Mouse (Mus musculus) right cerebral cortex, postnatal 25 days (tissue): Measurements from ENCODE around the gene Adamts17.

Experiments
- DNase-seq: peaks from one replicate; pipeline ENCODE4 v3.0.0; 2022

Adamts17 gene

DNA sequence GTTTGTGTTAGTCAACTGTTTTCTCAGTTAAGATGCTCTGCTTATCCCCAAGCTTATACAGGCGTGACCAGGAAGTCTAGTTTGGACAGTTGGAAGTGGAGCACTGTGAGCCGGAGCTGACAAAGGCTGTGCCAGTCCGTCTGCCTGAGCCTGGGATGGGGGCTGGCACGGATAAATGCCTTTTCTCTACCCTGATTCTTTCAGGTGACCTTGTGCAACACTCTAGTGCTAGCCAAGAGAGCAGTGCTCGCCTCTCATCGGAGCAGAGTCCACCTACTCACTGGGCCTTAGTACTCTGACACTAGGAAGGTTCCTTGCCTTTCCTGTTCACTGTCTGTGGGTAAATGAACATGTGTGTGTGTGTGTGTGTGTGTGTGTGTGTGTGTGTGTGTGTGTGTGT is 95.5 kb downstream of the Adamts17 start:
- DNase-seq, result no peak

DNA sequence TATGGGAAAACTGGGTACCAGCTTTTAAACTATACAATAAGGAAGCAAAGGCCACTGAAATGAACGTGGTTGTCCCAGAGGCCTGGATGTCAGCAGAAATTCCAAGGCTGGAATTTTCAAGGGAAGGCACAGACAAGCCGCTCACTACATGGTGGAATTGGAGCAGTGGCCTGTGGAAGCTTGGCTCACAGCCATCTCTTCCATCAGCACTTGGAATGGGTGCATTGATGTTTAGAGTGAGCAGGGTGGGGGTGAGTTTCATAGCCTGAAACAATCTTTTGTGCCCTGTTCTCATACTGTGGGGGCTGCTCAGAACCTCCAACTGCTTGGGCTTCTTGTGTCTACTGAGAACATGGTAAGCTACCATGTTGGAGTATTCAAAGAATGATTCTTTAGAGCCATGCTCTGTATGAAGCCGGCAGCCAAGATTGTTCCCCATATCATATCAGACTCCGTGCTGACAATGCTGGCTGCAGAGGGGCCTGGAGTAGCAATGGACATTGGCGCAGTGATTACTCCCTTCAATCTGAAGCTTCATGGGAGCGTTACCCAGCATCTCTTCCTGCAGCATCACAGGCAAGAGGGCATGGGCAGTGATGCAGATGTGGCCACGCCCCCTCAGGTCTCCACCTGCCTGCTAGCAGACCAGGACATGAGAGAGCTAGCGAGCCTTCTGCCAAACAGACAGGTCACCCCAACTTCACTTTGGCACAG is 96.7 kb downstream of the Adamts17 start:
- no peak for DNase-seq

DNA sequence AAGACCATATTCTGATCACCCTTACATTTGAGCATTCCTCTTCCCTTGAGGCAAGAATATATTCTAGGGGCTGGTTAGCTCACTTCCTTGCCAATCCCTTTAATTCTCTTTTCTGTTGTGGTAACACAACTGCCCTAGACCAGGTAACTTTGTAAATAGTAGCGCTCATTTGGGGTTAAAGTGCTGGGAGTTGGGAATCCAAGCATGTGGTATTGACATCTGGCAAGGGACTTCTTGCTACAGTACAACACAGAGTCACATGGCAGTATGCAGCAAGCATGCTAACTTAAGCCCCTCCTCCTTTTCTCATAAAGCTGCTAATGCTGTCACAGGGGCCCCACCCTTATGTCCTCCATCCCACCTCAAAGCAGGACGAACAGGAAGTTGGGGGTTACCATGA is 97.4 kb downstream of the Adamts17 start:
- no peak for DNase-seq

DNA sequence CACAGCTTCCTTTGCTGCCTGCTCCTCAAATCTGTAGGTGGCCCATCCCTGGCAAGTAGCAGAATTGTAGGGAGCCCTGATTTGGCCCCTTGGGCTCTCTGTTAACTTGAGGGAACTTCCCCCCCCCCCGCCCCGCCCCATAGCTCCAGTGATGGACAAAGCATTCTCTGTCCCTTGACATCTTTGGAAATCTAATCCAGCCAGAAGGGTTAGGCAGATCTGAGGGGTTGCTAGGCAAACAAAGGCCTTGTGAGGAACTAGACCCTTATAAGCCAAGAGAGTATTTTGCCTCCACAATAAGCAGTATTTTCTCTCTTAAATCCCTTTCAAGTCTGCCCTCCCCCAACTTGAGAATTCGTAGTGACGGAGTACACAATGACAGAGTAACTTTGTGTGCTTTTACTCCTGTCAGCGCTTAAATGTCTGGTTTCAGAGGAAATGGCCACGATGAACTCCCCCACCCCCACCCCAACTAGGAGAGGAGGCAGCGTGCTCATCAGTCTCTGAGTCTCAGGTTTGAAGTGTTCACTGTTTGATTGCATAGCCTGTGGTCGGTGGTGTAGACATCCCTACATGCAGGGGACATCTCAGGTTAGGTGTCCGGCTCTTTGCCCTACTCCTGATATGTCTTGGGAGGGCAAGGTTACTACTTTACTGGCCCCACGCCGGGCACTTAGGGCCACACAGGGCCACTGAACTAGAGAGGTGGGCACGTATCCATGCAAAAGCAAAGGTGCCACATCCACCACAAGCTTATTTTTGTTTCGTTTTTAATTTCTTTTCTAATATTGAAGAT is 99.7 kb downstream of the Adamts17 start:
- no peak for DNase-seq

DNA sequence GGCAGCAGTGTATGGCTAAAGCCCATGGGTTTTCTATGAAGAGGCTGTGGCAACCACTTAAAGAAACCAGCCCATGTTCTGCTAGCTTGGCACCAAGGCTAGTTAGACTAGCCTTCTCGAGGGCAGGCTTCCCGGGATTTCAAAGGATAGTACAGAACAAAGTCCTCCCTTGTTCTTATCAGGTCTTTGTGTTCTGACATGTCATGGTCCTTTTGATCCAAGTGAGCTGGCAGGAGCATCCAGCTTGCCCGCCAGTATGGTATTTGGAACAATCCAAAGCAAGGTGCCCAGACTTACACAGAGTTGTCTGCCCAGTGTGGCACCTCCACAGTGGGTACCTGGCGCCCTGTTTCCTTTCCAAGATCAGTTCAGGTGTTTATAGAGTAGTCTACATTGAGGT is 101.2 kb downstream of the Adamts17 start:
- DNase-seq, result no peak

DNA sequence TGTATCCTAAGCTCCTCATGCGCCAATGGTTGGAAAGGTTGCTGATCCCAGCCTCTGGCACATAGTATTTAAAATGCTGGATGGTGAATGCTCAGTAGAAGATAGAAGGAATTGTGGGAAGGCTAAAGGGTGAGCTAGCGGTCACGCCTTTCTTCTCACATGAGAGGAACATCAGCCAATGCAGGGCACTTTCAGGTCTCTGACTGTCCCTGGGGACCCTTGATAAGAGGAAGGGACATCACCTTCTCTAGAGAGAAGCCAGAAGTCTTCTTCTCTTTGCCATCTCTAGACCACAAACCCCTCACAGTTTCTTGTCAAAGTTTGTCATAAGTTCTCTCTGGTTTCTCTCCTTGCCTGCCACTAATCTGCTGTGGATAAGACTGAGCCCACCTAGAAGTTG is 109.5 kb downstream of the Adamts17 start:
- no peak for DNase-seq

DNA sequence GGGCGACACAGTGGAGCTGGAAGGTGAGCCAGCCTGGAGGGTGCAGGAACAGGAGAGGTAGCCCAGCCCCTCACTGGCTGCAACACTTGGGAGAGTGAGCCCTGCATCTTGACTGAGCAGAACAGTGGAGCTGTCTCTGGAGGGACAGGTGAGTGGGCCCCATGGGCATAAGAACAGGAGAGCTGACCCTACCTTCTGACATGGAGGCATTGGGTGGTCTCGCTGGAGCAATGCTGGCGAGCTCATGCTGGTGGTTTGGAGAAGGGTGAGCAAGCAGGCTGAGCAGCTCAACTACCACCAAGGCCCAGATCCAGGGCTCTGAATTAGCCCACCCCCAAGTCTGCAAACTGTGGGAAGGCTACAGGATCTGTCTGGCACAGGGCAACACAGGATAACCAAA is 113.4 kb downstream of the Adamts17 start:
- DNase-seq, result no peak

DNA sequence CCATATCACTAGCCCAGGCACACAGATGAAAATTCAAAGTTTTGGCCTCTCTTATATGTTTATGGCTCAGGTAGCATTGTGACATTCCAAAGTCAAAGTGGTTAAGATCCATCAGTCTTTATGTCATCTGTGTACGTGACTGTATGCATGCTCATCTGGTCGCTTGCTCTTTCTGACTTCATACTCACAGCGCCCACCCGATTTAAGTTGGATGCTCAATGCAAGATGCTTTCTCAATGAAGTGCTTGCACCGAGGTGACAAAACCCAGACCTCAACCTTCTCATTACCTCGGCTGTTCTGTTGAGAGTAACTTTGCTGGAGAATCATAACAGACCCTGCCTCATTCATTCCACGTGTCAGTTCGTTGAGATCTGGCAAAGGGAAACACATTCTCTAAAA is 114.5 kb downstream of the Adamts17 start:
- no peak for DNase-seq

DNA sequence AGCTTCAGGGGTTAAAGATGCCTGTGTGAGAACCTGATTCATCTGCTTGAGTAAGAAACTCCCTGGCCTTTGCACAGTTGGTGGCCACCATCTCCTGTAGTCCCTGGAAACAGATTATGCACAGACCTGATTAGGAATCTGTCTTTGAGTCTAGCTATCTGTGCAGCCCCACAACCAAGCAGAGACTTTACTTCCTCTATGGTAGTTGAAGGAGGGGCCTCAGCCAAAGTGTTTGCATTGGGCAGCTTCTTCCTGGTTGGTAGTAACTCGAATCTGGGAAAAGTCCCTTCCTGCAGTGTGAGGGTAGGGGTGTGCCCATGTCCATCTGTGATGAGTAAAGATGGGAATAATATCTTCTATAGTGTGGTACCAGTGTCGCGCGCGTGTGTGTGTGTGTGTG is 115.2 kb downstream of the Adamts17 start:
- no peak for DNase-seq

DNA sequence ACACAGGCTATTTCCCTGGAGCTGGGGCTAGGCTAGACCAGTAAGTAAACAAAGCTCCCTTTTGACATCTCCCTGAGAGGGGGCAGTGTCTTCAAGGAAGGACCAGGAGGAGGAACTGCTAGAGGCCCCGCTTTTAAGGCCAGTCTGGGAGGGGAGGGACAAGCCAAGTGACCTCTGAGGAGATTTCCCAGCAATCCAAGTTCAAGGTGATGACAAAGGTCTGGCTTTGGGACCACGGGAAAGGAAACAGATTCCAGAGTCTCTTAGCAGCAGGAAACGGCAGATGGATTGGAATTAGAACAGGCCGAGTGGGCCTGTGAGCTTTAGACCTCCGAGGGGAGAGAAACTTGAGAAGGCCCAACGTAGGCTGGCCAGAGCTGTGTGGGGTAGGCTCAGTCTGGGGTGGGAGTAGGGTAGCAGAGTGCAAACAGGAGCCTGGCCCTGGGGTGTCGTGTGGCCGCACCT is 116.0 kb downstream of the Adamts17 start:
- DNase-seq, result no peak

DNA sequence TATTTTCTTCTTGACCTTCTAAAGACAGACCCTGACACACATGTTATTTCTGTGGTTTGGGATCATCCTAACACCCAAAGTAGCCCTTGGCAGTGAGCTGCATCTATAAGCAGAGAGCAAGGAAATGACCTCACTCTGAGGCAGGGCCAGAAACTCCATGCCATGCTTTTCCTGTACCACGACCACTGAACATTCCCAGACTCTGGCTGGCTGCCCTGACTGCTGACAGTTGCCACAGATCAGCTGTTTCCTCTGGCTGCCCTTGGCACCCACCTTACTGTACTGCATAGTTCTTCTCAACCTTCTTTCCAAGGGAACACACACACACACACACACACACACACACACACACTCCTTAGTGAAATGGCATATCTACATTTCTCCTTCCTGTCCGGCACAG is 116.4 kb downstream of the Adamts17 start:
- no peak for DNase-seq

DNA sequence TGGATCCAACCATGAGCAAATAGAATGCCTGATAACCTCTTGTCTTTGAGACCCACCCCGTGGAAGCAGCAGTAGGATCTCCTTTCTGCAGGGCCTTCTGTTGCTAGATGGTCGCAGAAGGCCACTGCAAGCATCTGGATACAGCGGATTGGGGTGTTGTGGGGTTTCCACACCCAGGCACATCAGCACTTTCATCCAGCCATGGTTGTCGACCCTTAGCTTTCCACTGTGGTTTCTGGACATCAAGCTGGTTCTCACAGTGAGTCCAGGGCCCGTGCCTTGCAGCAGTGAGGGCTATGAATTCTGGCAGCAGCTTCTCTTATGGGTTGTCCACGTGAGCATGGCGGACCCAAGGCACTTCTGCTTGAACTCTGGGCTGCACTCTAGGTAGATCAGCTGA is 118.2 kb downstream of the Adamts17 start:
- DNase-seq, result no peak

DNA sequence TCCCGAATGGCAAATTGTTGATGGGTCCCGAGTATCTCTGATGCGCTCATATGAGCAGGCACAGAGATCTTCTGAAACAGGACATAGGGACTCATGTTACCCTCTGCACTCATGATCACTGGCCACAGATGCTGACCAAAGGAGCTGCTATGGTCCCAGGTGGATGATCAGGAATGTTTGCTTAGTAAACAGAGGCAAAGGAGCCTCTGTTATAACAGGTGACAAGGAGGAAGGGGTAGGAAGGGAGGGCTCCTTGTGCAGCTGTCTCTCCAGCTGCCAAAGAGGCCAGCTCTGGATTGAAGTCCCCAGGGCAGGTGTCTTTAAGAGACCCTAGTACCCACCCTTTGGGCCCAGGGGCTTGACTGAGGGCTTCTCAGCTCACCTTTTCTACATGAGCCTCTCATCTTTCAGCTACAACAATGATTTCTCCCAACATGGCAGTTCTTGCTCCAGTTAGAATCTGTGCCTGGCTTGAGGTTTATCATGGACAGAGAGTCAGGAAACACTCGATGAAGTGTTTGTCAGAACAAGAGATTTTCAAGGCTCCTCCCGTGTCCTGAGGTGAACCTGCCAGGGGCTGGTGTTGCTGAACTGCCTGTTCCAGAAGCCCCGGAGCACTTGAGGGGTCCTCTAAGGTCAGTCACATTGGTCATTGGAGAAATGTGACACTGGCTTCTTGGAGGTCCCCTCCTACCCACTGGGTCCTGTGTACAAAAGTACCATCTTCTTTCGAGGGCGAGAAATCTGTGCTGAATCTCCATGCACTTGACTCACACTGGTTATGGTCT is 120.9 kb downstream of the Adamts17 start:
- no peak for DNase-seq

DNA sequence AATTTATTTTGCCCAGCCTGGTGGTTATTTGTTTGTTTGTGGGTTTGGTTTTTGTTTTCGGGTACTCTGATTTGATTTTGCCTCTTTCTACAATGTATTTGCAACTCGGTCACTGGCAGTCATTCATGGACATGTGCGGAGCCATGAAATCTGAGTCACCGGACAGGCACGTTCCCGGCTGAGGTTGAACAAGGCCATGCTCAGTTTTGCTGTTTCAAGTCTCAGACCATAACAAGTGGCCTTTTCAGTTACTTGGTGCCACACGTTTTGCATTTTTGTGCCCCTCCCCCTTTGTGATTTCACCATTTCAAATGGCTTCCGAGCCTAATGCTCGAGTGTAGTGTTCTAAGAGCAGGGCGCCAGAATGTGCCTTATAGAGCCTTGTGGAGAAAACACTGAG is 123.2 kb downstream of the Adamts17 start:
- DNase-seq, result no peak

DNA sequence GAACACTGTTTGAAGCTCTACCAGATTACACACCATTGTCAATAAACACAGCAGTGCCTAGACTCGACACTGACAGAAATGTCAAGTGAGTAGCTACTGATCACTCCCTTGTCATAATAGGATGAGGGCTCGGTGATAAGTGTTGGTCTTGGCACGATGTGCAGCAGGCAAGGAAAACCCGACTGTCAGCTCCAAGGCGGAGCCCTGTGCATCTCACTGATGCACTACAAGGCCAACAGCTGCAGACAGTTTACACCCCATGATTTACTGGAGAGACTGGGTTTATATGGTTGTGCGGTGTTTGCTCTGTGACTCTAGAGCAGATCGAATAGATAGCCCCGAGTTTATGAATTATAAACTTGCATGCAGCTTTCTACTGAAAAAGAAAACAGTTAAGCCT is 124.0 kb downstream of the Adamts17 start:
- no peak for DNase-seq

DNA sequence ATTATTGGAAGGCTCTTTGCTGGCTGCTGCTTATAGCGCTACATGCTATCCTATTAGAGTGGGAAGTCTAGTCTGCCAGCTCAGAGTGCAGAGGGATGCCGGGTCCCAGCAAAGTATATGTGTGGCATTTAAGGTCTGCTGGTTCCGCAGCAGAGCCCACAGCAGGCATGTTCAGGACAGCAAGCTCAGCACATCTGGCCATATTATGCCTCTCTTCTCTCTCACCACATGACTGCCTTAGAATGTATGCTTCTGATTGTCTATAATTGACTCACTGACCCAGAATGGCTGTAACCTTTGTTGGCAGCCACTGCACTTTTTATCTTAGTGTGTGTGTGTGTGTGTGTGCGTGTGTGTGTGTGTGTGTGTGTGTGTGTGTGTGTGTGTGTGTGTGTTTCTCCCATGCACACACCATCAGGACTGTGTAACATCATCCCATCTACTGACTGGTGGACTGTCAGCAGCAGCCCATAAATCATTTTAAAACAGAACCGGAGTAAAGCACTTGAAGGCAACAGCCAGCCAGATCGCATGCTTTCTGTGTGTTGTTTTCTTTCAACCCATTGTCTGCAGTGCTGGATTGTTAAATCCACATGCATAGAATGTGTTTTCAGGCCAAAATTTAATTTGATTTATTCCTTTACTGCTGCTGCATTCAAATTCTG is 127.1 kb downstream of the Adamts17 start:
- no peak for DNase-seq

DNA sequence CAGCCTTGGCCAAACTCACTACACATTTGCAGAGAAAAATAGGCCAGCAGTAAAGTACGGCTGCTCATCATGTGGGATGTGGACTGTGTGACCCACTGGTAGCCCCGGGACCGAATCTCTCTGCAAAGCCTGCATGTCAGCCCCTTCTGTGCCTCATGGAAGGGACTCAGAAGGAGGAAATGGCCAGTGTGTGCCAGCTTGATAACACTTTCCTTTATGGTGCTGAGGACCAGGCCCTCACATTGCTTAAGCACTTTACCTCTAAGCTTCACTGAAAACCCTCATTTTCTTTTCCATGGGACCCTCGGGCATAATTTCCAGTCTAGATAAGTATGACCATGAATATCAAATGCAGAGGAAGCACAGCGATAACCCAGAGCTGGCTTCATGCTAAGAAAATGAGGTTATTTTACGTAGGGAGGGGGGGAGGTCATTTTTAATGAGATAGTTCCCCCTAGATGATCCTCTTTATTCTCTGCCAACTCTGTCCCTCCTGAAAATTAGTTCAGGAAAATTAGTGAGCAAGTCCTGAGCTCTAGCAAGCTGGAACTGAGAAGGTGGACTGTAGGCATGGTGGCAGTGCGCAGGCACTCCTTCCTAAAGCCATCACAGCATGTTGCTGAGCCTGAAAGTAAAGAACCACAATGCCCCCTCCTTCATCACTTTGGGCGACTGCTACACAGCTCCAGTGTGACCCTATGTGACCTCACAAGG is 127.8 kb downstream of the Adamts17 start:
- DNase-seq, result no peak

DNA sequence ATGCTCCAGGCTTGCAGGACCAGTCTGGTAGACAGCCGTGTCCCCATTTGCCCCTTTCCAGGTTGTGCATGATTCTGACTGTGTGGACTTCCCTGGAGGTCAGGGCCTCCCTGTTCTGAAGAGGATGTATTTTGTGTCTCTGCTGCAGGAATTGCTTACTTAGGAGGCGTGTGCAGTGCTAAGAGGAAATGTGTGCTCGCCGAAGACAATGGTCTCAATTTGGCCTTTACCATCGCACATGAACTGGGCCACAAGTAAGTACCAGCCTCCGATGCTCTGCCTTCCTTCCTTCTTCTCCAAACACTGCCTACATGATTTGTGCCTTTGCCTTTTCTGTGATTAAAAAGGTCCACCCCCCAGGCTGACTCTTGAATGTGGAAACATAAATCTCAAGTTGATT is 129.1 kb downstream of the Adamts17 start:
- DNase-seq, result no peak

DNA sequence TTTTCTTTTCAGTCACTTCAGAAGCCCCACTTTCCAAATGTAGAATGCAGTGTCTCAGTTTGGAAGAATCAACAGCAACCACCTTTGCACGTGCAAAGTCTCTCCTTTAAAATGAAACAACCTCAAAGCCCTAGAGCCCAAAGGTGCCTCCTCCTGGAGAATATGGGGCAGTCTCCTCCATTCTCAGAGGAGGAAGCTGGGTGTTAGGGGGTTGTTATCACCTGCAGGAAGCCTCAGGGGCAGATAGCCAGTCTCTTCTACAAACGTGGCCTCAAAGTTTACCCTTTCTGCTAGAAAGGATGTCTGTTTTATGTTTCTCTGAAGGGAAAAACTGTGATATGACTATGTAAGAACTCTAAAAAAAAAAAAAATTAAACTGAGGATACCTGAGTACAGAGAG is 129.7 kb downstream of the Adamts17 start:
- no peak for DNase-seq

DNA sequence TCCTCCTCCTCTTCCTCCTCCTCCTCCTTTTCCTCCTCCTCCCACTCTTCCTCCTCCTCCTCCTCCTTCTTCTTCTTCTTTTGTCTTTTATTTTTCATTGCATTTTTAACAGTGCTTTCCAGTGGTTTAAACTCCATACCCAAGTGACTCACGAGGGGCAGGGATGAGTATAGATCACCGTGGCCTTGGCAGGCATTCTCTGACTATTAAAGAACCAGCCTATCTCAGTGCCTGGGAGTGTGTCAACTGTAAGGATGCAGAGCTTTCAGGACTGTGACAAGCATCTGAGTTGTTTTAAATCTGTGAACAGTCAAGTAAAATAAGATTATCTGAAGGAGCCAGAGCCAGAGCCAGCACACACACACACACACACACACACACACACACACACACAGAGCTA is 130.7 kb downstream of the Adamts17 start:
- no peak for DNase-seq

DNA sequence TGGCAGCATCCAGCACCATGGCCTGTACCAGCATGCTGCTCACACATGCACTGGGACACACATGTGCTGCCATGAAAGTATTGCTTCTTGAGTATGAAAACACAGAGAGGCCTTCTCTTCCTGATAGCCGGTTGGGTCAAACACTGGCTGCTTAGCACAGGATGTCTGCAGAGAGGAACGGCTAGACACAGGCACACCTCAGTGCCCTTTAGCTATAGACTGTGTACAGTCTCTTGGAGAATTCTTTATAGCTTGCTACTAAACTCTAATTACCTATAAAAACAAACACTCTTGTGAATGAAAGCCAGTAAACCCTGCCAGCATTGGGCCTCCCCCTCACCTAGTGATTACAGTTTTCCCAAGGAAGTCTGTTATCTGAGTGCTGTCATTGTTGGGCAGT is 131.4 kb downstream of the Adamts17 start:
- no peak for DNase-seq

DNA sequence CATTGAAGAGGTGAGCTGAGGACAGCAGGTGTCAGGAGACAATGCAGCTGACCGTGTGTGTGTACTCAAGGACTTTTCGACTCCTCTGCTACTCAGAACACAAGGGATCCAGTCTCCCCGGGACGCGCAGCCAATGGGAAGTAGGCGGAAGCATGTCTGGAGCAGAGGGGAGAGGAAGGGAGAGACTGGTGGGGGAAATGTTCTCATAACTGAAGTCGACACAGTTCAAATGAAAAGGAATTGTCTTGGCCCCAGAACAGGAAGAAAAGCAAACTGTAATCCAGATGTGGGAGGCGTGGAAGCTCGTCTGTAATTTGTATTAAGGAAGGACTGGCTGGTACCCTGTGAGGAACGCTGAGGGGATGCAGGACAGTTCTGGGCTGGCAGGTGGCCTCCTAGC is 135.3 kb downstream of the Adamts17 start:
- no peak for DNase-seq

DNA sequence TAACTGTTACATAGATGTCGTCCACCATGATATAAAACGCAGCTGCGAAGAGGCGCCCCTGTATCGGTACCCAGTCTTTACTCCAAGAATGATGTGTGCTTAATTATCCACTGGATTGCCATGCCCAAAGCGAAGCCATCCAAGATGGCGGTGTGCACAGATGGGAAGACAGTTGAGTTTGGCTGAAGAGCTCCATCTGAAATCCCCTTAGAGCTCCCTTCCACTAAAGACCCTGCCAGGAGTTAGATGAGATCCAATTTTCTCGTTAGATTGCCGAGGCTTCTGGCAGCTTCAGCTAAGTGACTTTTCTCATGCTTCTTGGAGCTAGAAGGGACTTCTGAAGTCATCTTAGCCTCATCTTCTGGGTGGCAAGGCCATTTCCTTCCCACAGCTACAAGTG is 136.8 kb downstream of the Adamts17 start:
- no peak for DNase-seq
